Mouse (Mus musculus) heart, postnatal 4 days (tissue): Measurements from ENCODE around the gene Ccl12. TPM values are rescaled to one million over a fixed set of nuclear protein-coding genes. Genes with fewer than 3 reads are reported as not detected.

ENCODE experiments used
- DNase-seq: peaks from one replicate; pipeline ENCODE4 v3.0.0; 2021
- total RNA-seq, 2 experiments: library from RNA; stranded (reverse); gene quantifications; 2 replicates each; pipeline ENCODE4 v1.2.3; 2021

Gene Ccl12
- total RNA-seq, 2 experiments from 2014 or later = 0.86 TPM; not detected in 1

GRCm38 (mm10) chr11:82139492-82140094 is 37.9 kb downstream of the Ccl12 start:
- DNase-seq = no peak

Other genes with a start within 250 kb of the Ccl12 start
- under 1 TPM; 0.07 to 0.16 TPM for gene 5530401A14Rik, start 241.2 kb upstream of the Ccl12 start, total RNA-seq
- under 1 TPM in 1 of 2 experiments, not detected in 1; 0.11 TPM for gene Asic2, start 133.4 kb upstream of the Ccl12 start, total RNA-seq
- 1 to 10 TPM; 2.1 to 4.7 TPM for gene Ccl2, start 66.3 kb upstream of the Ccl12 start, total RNA-seq
- gene Gm17268, start 63.3 kb upstream of the Ccl12 start, total RNA-seq = not detected
- 1 to 10 TPM; 1.2 to 1.5 TPM for gene Ccl7, start 56.1 kb upstream of the Ccl12 start, total RNA-seq
- gene Ccl11, start 44.0 kb upstream of the Ccl12 start, total RNA-seq = under 1 TPM; 0.41 to 0.43 TPM
- under 1 TPM in 1 of 2 experiments, not detected in 1; 0.60 TPM for gene Ccl8, start 13.3 kb downstream of the Ccl12 start, total RNA-seq
- gene Ccl1, start 203.8 kb downstream of the Ccl12 start, total RNA-seq = not detected